Comparison of ENCODE assay signal across 18 mouse cellular contexts in the genomic region with DNA sequence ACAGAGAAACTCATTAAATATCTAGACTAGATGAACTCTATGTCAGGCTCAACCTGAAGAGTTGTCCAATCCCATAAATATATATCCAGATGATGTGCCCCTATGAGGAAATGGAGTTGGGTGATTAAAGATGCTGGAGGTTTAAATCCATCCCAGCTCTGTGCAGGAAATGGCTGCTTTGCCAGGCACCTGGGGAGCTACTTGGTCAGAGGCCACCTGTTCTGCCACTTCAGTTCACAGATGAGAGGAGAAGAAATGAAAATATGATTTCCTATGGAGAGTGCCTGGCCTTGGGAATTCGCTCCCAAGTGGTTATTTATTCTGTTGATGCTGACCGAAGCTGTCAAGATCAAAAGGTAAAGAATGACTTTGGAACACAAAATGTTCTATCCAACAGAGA.
DNase-seq lines count a peak whose midpoint lies in the region; ATAC-seq lines count a peak whose summit lies in the region.
"Had no signal": no experiment of that assay in that cellular context is flagged by ENCODE, and none has a peak within 500 bp of the region (broad histone marks: within the 10 kb centered on the region; RNA-seq: fewer than 3 reads in every experiment).

No protein-coding gene starts in this region.

- no peaks in the 10 kb centered on the region for H3K36me3 ChIP-seq in forebrain, embryonic 11.5 days (ENCODE audit: control insufficient read depth, insufficient read depth, low read length)
- H3K36me3 ChIP-seq: embryonic facial prominence, embryonic 13.5 days; heart, embryonic 13.5 days; hindbrain, embryonic 13.5 days had no signal

- no peaks in the 10 kb centered on the region for H3K27me3 ChIP-seq in forebrain, embryonic 11.5 days (ENCODE audit: control insufficient read depth, insufficient read depth, low read length)
- H3K27me3 ChIP-seq: embryonic facial prominence, embryonic 13.5 days; forebrain, embryonic 13.5 days; heart, embryonic 13.5 days; hindbrain, embryonic 13.5 days had no signal

- no peak overlapping the region for H3K27ac ChIP-seq in forebrain, embryonic 11.5 days (ENCODE audit: low read depth, low read length)
- H3K27ac ChIP-seq: embryonic facial prominence, embryonic 13.5 days; forebrain, embryonic 13.5 days; heart, embryonic 13.5 days; hindbrain, embryonic 13.5 days; hindbrain, postnatal 0 days had no signal

- H3K4me1 ChIP-seq in forebrain, embryonic 11.5 days (replicated peaks; ENCODE audit: control insufficient read depth, insufficient read depth, low read length): no peaks in the 10 kb centered on the region
- H3K4me1 ChIP-seq: embryonic facial prominence, embryonic 13.5 days; forebrain, embryonic 13.5 days; heart, embryonic 13.5 days; hindbrain, embryonic 13.5 days had no signal

- intact Hi-C loops in heart, postnatal 10 days (cut with DNase I): no loop called here

- H3K9ac ChIP-seq in forebrain, embryonic 11.5 days (ENCODE audit: low read length): no peak overlapping the region
- H3K9ac ChIP-seq: embryonic facial prominence, embryonic 13.5 days; forebrain, embryonic 13.5 days; forebrain, postnatal 0 days; heart, embryonic 13.5 days; hindbrain, embryonic 13.5 days had no signal

- H3K9me3 ChIP-seq in forebrain, embryonic 11.5 days (ENCODE audit: control insufficient read depth, low read length): no peaks in the 10 kb centered on the region
- H3K9me3 ChIP-seq: embryonic facial prominence, embryonic 13.5 days; forebrain, embryonic 13.5 days; heart, embryonic 13.5 days; hindbrain, embryonic 13.5 days had no signal

- ATAC-seq in forebrain, embryonic 11.5 days (replicated peaks; ENCODE audit: low FRiP score): no peak
- ATAC-seq: forebrain, embryonic 13.5 days; forebrain, postnatal 0 days; hindbrain, postnatal 0 days had no signal

- WGBS in forebrain, embryonic 11.5 days: 86% methylated on average over 2 of the region's 2 CpGs

- no peak overlapping the region for H3K4me2 ChIP-seq in forebrain, embryonic 11.5 days (ENCODE audit: low read depth, low read length, severe bottlenecking)
- H3K4me2 ChIP-seq: embryonic facial prominence, embryonic 13.5 days; forebrain, embryonic 13.5 days; heart, embryonic 13.5 days; hindbrain, embryonic 13.5 days had no signal

- H3K4me3 ChIP-seq in forebrain, embryonic 11.5 days (ENCODE audit: low read depth, low read length): no peak overlapping the region
- H3K4me3 ChIP-seq: embryonic facial prominence, embryonic 13.5 days; forebrain, embryonic 13.5 days; heart, embryonic 13.5 days; hindbrain, embryonic 13.5 days had no signal

- DNase-seq in brain, adult 2 months (ENCODE audit: low read depth, low spot score): peak; percentile 93
- DNase-seq in cerebellum, adult 11 months: peak; percentile 87
- peak; percentile 90 for DNase-seq in cerebellum, adult 8-10 months
- peak; percentile 92 to 95 for DNase-seq in cerebellum, postnatal 14 days
- no peak for DNase-seq in forebrain, embryonic 11.5 days (ENCODE audit: low spot score)
- no peak for DNase-seq in heart, postnatal 10 days
- DNase-seq in gastrocnemius, postnatal 4 days (ENCODE audit: low spot score in 2 of 2): no peak
- DNase-seq in gastrocnemius, postnatal 25 days: no peak
- DNase-seq: adrenal gland, adult 2 months; forebrain, postnatal 0 days; gastrocnemius, postnatal 14 days; heart, adult 11 months; kidney, adult 11 months had no signal

Comparison
In these comparisons a context has a peak if more than half of its experiments do, and no peak if none do; other contexts are left out.
1. DNase-seq: peak in brain, adult 2 months (single experiment), cerebellum, adult 11 months (single experiment), cerebellum, adult 8-10 months (single experiment) and cerebellum, postnatal 14 days (2 of 2); none in forebrain, embryonic 11.5 days (single experiment), heart, postnatal 10 days (0 of 2), gastrocnemius, postnatal 4 days (0 of 2) and gastrocnemius, postnatal 25 days (single experiment).